Mouse (Mus musculus): ENCODE measurements around the gene Gm45623. TPM values are rescaled to one million over a fixed set of nuclear protein-coding genes. Genes with fewer than 3 reads are reported as not detected.

Gene Gm45623
- polyA plus RNA-seq, 1 experiment from 2014 or later: 1.0 TPM

DNA sequence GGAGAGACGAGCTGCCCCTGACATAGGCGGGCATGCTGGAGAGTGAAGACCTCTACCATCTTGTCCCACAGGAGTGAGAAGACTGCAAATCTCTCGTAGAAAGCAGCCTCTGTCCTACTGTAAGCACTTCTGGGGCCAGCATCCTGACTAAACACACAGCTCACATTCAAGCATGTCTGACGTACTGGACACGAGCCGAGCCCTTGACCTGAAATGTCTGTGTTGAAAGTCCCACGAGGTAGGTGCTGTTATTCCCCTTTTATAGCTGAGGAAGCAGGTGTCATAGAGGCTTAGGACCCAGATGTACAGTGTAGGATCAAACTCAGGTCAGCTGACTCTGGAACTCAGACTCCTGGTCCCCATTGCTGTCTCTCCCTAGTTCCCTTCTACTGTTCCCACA lies 4.2 kb downstream of the Gm45623 start:
- Histone ChIP-seq H3K27ac (replicated peaks) (no peak overlapping the region), H3K36me3 (no peaks in the 10 kb centered on the region), H3K9me3 (no peaks in the 10 kb centered on the region), H3K4me1 (replicated peaks) (peaks cover 22% of the 10 kb centered on the region), H3K4me2 (no peak overlapping the region), H3K27me3 (peaks cover 43% of the 10 kb centered on the region), H3K9ac (no peak overlapping the region), H3K4me3 (no peak overlapping the region)
- 87% methylated on average over 7 of the region's 7 CpGs for WGBS
- ATAC-seq (ENCODE audit: low read depth): no peak

DNA sequence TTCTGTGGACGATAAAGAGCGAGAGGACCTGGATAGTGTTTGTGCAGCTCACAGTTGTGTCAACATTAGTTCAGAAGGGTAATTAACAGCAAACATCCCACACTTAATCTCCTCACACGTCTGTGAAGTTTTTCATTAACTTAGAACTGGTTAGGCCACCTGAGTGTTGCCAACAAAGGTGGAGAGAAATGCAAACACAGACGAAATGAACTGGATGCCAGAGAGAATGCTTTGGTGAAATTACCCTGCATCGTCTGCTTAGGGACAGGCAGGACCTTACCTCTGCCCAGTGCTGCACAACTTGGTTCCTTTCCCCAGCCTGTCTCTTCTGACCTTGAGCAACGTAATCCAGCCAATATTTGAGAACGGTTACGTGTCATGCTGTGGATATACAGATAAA lies 6.1 kb downstream of the Gm45623 start:
- Histone ChIP-seq H3K36me3 (no peaks in the 10 kb centered on the region; the same call in 1 of the 2 replicates), H3K27ac (replicated peaks) (no peak overlapping the region), H3K9me3 (no peaks in the 10 kb centered on the region), H3K4me1 (replicated peaks) (peaks cover 9% of the 10 kb centered on the region), H3K4me3 (no peak overlapping the region), H3K27me3 (peaks cover 25% of the 10 kb centered on the region), H3K4me2 (no peak overlapping the region), H3K9ac (no peak overlapping the region)
- no peak for ATAC-seq (ENCODE audit: low read depth)
- WGBS: 77% methylated on average over 8 of the region's 8 CpGs

DNA sequence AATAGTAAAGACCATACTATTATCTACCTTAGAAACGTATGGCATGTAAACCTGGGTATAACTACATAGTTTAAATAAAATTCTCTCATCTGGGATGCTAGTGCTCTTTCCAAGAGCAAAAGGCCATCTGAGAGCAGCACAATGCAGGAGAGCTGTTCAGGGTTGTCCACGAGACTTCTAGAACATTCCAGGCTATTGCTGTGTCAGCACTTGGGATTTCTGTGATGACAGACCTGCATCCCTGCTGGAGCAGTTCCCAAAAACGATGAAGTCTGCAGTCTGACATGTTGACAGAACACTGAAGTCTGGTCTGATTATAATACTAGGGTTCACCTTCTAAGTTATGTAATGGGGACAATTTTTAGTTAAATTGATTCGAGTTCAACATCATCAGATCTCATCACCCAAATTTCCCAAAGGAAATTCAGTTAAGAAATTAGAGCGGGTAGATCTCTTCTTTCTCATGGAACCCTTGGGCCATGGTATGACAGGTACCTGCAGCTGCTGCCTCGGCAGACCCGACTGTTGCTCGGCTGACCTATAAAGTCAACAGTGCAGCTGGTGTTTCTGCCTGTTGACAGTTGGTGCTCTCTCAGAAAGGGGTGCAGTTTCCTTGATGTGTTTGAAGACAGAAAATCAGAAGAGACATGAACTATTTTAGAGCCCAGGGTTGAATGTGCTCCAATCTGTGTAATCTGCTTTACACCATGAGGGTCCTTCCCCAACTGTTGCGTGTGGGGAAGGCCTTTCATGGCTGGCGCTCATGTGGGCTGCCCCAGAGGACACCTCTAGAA lies 6.7 kb downstream of the Gm45623 start:
- no peak for ATAC-seq (ENCODE audit: low read depth)
- Histone ChIP-seq H3K27ac (replicated peaks) (no peak overlapping the region), H3K36me3 (no peaks in the 10 kb centered on the region; the same call in none of the 2 replicates), H3K4me3 (no peak overlapping the region), H3K4me2 (no peak overlapping the region), H3K9me3 (no peaks in the 10 kb centered on the region), H3K4me1 (replicated peaks) (peaks cover 3% of the 10 kb centered on the region), H3K27me3 (peaks cover 19% of the 10 kb centered on the region), H3K9ac (no peak overlapping the region)
- WGBS: 86% methylated on average over 10 of the region's 10 CpGs

DNA sequence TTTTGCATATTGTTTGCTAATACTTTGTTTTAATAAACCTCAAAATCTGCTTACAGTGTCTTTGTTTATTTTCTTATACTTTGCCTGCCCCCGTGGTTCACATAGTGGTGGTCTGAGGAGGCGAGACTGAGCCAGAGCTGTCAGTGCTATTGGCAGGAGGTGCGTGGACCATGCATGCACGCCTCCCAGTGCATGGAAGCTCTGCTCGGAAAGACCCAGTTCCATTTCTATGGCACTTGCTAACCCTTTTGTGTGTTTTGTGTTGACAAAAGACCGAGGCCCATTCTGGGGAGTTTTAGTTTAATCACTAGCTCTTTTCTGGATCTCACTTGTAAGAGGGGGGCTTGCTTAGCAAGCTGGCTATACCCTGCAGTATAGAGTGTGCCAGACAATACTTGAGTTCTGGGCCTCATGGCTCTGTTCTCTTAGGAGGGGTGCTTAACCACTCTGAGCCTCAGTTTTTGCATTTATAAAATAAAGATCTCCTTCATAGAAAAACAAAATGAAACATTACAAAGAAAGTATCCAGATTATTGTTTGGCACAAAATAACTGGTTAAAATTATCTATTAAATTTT lies 11.2 kb downstream of the Gm45623 start:
- no peaks in the 10 kb centered on the region for H3K4me1 ChIP-seq (replicated peaks)
- no peak overlapping the region for H3K4me3 ChIP-seq
- no peaks in the 10 kb centered on the region for H3K9me3 ChIP-seq
- H3K27ac ChIP-seq (replicated peaks): no peak overlapping the region
- 76% methylated on average over 6 of the region's 6 CpGs for WGBS
- no peak for ATAC-seq (ENCODE audit: low read depth)
- H3K9ac ChIP-seq: no peak overlapping the region
- no peak overlapping the region for H3K4me2 ChIP-seq
- peaks cover 32% of the 10 kb centered on the region for H3K36me3 ChIP-seq
- H3K27me3 ChIP-seq: no peaks in the 10 kb centered on the region

DNA sequence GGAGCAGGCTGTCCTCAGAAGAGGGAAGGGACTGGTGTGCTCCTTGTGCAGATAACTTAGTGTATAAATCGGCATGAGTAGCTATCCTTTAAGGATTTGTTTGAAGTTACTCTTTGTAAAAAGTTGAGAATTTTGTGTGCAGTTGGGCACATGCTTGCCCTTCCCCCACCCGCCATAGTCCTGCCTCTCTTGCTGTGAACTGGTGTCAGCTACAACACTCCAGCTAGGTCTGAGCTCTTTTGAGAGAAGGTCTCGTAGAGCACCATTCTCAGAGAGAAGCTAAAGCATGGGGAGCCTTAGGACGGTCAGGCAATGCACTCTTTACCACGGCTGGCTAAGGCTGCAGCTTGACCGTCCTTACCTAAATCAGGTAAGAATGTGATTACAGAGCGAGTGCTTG lies 11.9 kb downstream of the Gm45623 start:
- no peak overlapping the region for H3K9ac ChIP-seq
- no peak overlapping the region for H3K27ac ChIP-seq (replicated peaks)
- H3K9me3 ChIP-seq: no peaks in the 10 kb centered on the region
- H3K4me1 ChIP-seq (replicated peaks): no peaks in the 10 kb centered on the region
- 90% methylated on average over 7 of the region's 7 CpGs for WGBS
- ATAC-seq (ENCODE audit: low read depth): no peak
- no peak overlapping the region for H3K4me3 ChIP-seq
- H3K27me3 ChIP-seq: no peaks in the 10 kb centered on the region
- no peak overlapping the region for H3K4me2 ChIP-seq
- peaks cover 39% of the 10 kb centered on the region for H3K36me3 ChIP-seq

DNA sequence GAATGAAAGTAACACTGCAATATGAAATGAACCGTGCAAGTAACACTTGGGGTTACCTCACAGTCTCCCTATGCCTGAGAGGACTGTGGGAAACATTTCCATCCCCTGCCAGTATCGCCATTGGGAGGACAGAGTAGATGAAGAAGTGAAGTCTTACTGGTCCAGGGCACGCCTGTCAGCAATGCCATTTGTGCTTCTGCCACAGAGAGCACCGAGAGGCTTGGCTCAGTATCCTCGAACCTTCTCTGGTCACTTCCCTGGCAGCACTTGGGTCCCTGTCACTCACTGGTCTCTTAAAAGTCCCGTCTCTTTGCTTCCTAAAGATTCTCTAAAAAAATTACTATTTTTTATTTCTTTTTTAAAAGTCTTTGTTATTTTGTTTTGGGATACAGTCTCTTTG lies 13.1 kb downstream of the Gm45623 start:
- Histone ChIP-seq H3K27me3 (no peaks in the 10 kb centered on the region), H3K9me3 (no peaks in the 10 kb centered on the region), H3K4me3 (no peak overlapping the region), H3K36me3 (peaks cover 49% of the 10 kb centered on the region), H3K27ac (replicated peaks) (no peak overlapping the region), H3K9ac (no peak overlapping the region), H3K4me2 (no peak overlapping the region), H3K4me1 (replicated peaks) (no peaks in the 10 kb centered on the region)
- ATAC-seq (ENCODE audit: low read depth): no peak
- WGBS: 94% methylated on average over 6 of the region's 6 CpGs

DNA sequence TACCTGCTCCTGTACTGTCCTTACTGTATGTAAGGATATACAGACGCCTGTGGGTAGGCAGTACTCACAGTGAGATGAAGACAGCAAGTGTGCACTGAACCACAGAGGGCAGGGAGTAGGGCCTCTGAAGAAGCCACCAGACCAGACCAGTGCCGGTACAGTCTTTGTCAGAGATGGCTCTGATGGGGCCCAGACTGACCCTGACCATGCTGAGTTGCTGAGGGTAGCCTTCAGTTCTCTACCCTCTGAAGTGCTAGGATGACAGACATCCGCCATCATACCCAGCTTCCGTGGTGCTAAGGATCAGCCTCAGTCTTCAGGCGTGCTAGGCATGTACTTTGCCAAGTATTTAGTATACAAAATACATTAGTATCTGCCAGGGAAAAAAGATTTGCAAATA lies 14.1 kb downstream of the Gm45623 start:
- Histone ChIP-seq H3K4me2 (no peak overlapping the region), H3K36me3 (peaks cover 57% of the 10 kb centered on the region), H3K4me3 (no peak overlapping the region), H3K4me1 (replicated peaks) (no peaks in the 10 kb centered on the region), H3K27ac (replicated peaks) (no peak overlapping the region), H3K9ac (no peak overlapping the region), H3K27me3 (no peaks in the 10 kb centered on the region), H3K9me3 (no peaks in the 10 kb centered on the region)
- WGBS: 97% methylated on average over 5 of the region's 5 CpGs
- ATAC-seq (ENCODE audit: low read depth): no peak

DNA sequence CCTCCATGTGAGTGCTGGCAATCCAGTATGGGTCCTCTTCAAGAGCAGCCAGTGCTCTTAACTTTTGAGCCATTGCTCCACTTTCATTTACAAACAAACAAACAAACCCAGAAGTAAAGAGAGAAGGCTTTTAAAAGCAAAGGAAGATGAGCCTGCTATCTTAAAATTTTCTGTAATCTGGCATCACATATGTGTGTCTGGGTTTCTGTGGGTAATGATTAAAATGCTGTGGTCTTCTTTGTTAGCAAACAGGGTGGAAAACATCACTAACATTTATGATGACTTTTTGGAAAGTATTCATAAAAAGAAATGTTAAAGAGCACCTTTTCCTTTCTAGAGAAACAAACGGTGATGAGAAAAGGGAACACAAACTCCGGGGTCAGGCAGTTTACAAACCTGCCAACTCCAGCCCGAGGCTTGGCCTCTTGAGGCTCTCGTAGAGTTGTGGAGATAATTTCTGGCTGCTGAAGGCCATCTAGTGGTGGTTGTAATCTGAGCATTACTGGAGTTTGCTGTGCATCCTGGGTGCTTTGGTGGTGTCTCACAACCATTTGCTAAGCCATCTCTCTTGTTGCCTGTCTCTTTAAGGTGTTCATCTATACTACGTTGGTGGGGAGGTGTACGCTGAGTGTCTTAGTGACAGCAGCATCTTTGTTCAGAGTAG lies 18.3 kb downstream of the Gm45623 start:
- no peaks in the 10 kb centered on the region for H3K4me1 ChIP-seq (replicated peaks)
- H3K4me2 ChIP-seq: no peak overlapping the region
- H3K9ac ChIP-seq: no peak overlapping the region
- peaks cover 92% of the 10 kb centered on the region for H3K36me3 ChIP-seq
- no peaks in the 10 kb centered on the region for H3K27me3 ChIP-seq
- no peak for ATAC-seq (ENCODE audit: low read depth)
- H3K9me3 ChIP-seq: no peaks in the 10 kb centered on the region
- WGBS: 62% methylated on average over 6 of the region's 6 CpGs
- no peak overlapping the region for H3K4me3 ChIP-seq
- no peak overlapping the region for H3K27ac ChIP-seq (replicated peaks)

DNA sequence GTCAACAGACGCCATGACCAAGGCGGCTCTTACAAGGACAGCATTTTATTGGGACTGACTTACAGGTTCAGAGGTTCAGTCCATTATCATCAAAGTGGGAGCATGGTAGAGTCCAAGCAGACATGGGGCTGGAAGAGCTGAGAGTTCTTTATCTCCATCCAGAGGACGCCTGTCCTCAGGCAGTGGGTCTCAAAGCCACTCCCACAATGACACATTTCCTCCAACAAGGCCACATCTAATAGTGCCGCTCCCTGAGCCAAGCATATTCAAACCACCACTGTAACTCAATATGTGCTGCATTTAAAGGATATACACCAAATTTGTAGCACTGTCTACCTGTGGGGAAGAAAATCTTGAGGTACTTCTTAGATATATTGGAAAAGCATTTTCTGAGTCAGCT lies 19.0 kb downstream of the Gm45623 start:
- no peaks in the 10 kb centered on the region for H3K9me3 ChIP-seq
- 86% methylated on average over 4 of the region's 4 CpGs for WGBS
- no peak overlapping the region for H3K9ac ChIP-seq
- no peak overlapping the region for H3K4me3 ChIP-seq
- ATAC-seq (ENCODE audit: low read depth): no peak
- H3K36me3 ChIP-seq: peaks cover 92% of the 10 kb centered on the region
- H3K4me1 ChIP-seq (replicated peaks): no peaks in the 10 kb centered on the region
- no peaks in the 10 kb centered on the region for H3K27me3 ChIP-seq
- H3K27ac ChIP-seq (replicated peaks): no peak overlapping the region
- no peak overlapping the region for H3K4me2 ChIP-seq

DNA sequence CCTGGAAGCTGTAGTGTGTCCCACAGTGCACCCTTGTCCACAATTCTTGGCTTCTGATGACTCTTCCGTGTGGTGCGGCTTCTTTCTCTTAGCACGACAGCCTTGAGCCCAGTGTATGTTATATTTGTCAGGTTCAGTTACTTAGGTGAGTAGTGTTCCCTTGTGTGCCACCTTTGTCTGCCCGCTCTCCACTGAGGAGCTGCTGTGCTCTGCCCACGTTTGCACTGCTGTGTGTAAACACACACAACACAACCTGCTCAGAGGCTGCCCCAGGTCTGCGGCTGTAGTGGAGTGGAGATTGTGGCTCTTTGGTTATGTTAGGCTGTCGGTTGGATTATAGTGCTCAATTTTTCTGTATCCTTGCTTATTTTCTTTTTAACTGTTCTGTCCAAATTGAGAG lies 24.6 kb downstream of the Gm45623 start:
- ATAC-seq (ENCODE audit: low read depth): no peak
- H3K36me3 ChIP-seq: peaks cover 90% of the 10 kb centered on the region
- no peak overlapping the region for H3K4me2 ChIP-seq
- no peaks in the 10 kb centered on the region for H3K27me3 ChIP-seq
- WGBS: 98% methylated on average over 7 of the region's 7 CpGs
- no peak overlapping the region for H3K9ac ChIP-seq
- H3K27ac ChIP-seq (replicated peaks): no peak overlapping the region
- H3K9me3 ChIP-seq: no peaks in the 10 kb centered on the region
- H3K4me1 ChIP-seq (replicated peaks): no peaks in the 10 kb centered on the region; the same call in 1 of the 2 replicates
- no peak overlapping the region for H3K4me3 ChIP-seq

DNA sequence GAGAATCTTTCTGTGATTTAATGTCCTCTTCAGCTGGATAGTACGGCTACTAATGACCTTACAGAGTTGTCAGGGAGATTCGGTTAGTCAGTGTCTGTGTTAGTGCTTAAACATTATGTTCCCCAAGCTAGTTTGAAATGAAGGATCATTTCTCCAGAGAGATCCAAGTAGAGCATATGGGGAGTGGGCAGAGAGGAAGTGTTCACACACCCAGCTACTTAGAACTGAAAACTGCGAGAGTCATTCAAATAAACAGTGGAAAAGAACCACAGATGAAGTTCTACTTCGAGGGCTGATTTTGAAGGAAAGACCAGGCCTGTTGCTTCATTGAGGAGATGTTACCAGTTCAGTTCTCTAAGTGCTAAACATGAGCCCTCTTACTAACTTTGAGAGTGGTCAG lies 27.1 kb downstream of the Gm45623 start:
- ATAC-seq (ENCODE audit: low read depth): no peak
- whole genome bisulfite sequencing: 79% methylated on average over 4 of the region's 4 CpGs
- Histone ChIP-seq H3K4me1 (replicated peaks) (no peaks in the 10 kb centered on the region; the same call in 1 of the 2 replicates), H3K4me3 (no peak overlapping the region), H3K9me3 (no peaks in the 10 kb centered on the region), H3K9ac (no peak overlapping the region), H3K27me3 (no peaks in the 10 kb centered on the region), H3K4me2 (no peak overlapping the region), H3K27ac (replicated peaks) (no peak overlapping the region), H3K36me3 (peaks cover 76% of the 10 kb centered on the region)

DNA sequence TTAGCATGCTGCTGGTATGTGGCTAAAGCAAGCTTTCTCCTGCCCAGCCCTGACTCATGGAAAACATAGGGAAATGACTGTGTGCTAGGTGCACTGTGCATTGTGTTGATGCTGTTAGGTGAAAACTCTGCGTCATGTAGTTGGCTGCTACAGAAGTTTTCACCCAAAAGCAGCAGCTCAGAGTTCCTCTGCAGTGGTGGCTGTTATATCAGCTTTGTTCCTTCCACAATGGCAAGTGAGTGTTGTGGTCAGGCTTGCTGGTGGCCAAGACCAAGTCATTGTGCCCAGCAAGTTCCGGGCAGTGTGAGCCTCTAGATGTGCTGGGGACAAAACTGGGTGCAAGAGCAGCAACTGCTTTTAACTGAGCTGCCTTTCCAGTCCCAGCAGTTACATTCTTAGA lies 41.4 kb downstream of the Gm45623 start:
- no peak for ATAC-seq (ENCODE audit: low read depth)
- Histone ChIP-seq H3K27ac (replicated peaks) (no peak overlapping the region), H3K4me3 (no peak overlapping the region), H3K9ac (no peak overlapping the region), H3K36me3 (peaks cover 10% of the 10 kb centered on the region), H3K4me1 (replicated peaks) (peaks cover 18% of the 10 kb centered on the region), H3K27me3 (no peaks in the 10 kb centered on the region), H3K4me2 (no peak overlapping the region), H3K9me3 (no peaks in the 10 kb centered on the region)
- WGBS: 99% methylated on average over 2 of the region's 2 CpGs

All from neural tube, embryonic 13.5 days (tissue).